Mouse (Mus musculus) lung, adult 2 months (tissue): ENCODE data around the gene Asah2.

Experiments
- CTCF ChIP-seq: fragments of 200-500 bp; IDR thresholded peaks from 2 replicates; pipeline ENCODE4 v1.5.1; 2011; ENCODE audit warnings: mild to moderate bottlenecking, low read length, control low read depth; ENCODE audit not compliant: insufficient read depth
- POLR2A ChIP-seq: fragments of 200-500 bp; IDR thresholded peaks from 2 replicates; pipeline ENCODE4 v1.6.1; 2011; ENCODE audit warnings: low read depth, mild to moderate bottlenecking, control low read depth, low read length, borderline replicate concordance; ENCODE audit errors: extremely low read depth

DNA sequence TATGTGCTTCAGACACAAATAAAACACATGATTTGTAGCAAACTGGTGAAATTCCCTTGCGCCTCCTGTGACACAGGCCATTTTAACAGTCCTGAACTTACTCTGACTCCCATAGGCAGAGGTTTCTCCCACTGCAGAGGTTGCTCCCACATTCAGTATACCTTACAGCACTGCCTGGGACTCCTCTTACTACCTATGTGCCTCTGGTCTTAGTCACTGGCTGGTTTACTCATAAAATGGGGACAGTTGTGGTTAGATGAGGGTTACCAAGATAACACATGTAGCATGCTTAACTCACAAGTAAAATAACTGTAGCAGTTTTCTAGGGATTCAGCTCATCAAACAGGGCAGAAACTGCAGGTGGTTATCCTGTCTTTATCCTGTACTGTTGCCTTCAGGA, 12.8 kb upstream of the Asah2 start:
- TF ChIP-seq CTCF (no peak), POLR2A (no peak)
